Mouse (Mus musculus) thymus, adult 2 months (tissue): Measurements from ENCODE around the gene Fam222b.

Source experiments
- CTCF ChIP-seq: fragments of 200-500 bp; IDR thresholded peaks from 2 replicates; pipeline ENCODE4 v1.5.1; 2012; ENCODE audit warnings: mild to moderate bottlenecking, control low read depth, low read length, moderate library complexity, borderline replicate concordance; ENCODE audit not compliant: control insufficient read depth, poor library complexity, insufficient read depth; ENCODE audit errors: extremely low read depth
- POLR2A ChIP-seq: fragments of 200-500 bp; IDR thresholded peaks from 2 replicates; pipeline ENCODE4 v1.6.1; 2012; ENCODE audit warnings: mild to moderate bottlenecking, low read length, control low read depth, moderate library complexity; ENCODE audit not compliant: control insufficient read depth, poor library complexity, insufficient read depth; ENCODE audit errors: extremely low read depth

DNA sequence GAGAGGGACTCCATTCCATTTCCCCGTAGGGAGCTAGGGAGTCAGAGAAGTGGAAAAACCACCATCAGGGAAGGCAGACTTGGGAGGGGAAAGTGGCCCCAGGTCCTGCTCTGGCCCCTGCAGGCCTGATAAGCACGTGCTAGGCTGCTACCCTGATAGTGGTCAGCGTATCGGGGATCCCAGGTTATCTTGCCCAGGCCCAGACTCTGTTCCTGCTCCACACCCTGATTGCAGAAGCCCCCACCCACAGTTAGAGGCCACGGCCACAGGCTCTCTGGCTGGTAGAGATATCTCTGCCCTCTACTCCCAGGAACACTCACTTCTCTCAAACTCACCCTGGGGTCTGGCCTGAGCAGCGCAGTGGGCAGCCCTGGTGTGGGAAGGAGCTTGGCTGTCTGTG is 24.8 kb upstream of the Fam222b start:
- TF ChIP-seq CTCF (no peak), POLR2A (no peak)
